Comparison of ENCODE assay signal across 8 mouse cellular contexts in genomic region chr4:142238486-142239239, GRCm38 (mm10). TPM values are rescaled to one million over a fixed set of nuclear protein-coding genes. Genes with fewer than 3 reads are reported as not detected.
DNase-seq lines count a peak whose midpoint lies in the region; ATAC-seq and TF ChIP-seq lines count a peak whose summit lies in the region.

No protein-coding gene starts in this region.

- peaks cover 18% of the 10 kb centered on the region for H3K27me3 ChIP-seq in hindbrain, embryonic 13.5 days
- no peaks in the 10 kb centered on the region for H3K27me3 ChIP-seq in lung, postnatal 0 days (replicated peaks; ENCODE audit: insufficient read depth, low read length)

- peaks cover 42% of the 10 kb centered on the region for H3K4me1 ChIP-seq in hindbrain, embryonic 13.5 days (replicated peaks)
- H3K4me1 ChIP-seq in lung, postnatal 0 days (ENCODE audit: insufficient read depth, low read depth, low read length), result peaks cover 18% of the 10 kb centered on the region; the same call in 1 of the 2 replicates

- TF ChIP-seq CTCF in lung, postnatal 0 days (IDR thresholded peaks at IDR 0.05), result peak; percentile 52

- H3K27ac ChIP-seq in hindbrain, embryonic 13.5 days, result 0 out of 2 replicates have a peak overlapping the region, but pooled peaks have one; percentile 32
- peak overlapping the region; percentile 67 for H3K27ac ChIP-seq in lung, postnatal 0 days (ENCODE audit: low read length)

- no peaks in the 10 kb centered on the region for H3K9me3 ChIP-seq in hindbrain, embryonic 13.5 days
- H3K9me3 ChIP-seq in lung, postnatal 0 days (ENCODE audit: low read length), result no peaks in the 10 kb centered on the region

- DNase-seq in ZHBTc4 (ENCODE audit: low read depth, low spot score), result peak; percentile 47
- DNase-seq in cerebellum, adult 8-10 months, result peak; percentile 68
- DNase-seq in frontal cortex, postnatal 36 days (ENCODE audit: low spot score in 2 of 2), result peak; percentile 42 to 48
- DNase-seq in layer of hippocampus, postnatal 25 days (ENCODE audit: extremely low spot score in 1 of 2, low spot score in 1 of 2), result peak; percentile 32 to 33
- peak; percentile 45 for DNase-seq in lung, postnatal 0 days (ENCODE audit: low spot score)
- peak; percentile 63 for DNase-seq in retina, postnatal 1 day
- no peak for DNase-seq in c-Kit-positive CD71-positive TER-119-positive erythroid progenitor cells, embryonic 14.5 days (ENCODE audit: low spot score)

- TF ChIP-seq EP300 in lung, postnatal 0 days (IDR thresholded peaks at IDR 0.05), result no peak

- peak; percentile 60 for ATAC-seq in hindbrain, embryonic 13.5 days (ENCODE audit: low FRiP score)
- peak; percentile 67 for ATAC-seq in lung, postnatal 0 days

- H3K4me3 ChIP-seq in hindbrain, embryonic 13.5 days, result peak overlapping the region; percentile 59
- peak overlapping the region; percentile 71 for H3K4me3 ChIP-seq in lung, postnatal 0 days (ENCODE audit: low read depth, low read length)

- no peaks in the 10 kb centered on the region for H3K36me3 ChIP-seq in hindbrain, embryonic 13.5 days
- no peaks in the 10 kb centered on the region for H3K36me3 ChIP-seq in lung, postnatal 0 days (ENCODE audit: insufficient read depth, low read length)

- H3K9ac ChIP-seq in hindbrain, embryonic 13.5 days, result peak overlapping the region; percentile 81
- peak overlapping the region; percentile 54 for H3K9ac ChIP-seq in lung, postnatal 0 days (replicated peaks; ENCODE audit: low read depth)

- peak overlapping the region; percentile 96 for H3K4me2 ChIP-seq in hindbrain, embryonic 13.5 days
- H3K4me2 ChIP-seq in lung, postnatal 0 days (replicated peaks; ENCODE audit: low read depth, low read length), result peak overlapping the region; percentile 99

- WGBS in hindbrain, embryonic 13.5 days, result under 1% methylated on average over 64 of the region's 69 CpGs
- WGBS in lung, postnatal 0 days, result under 1% methylated on average over 59 of the region's 69 CpGs

RNA-seq across cellular contexts. Expression of gene Kazn, which starts 0.5 kb away (rescaled TPM):
- polyA plus RNA-seq in hindbrain, embryonic 13.5 days (2015; fragmentation: Nextera tagmentation; extraction: Ambion mirVana), result 17.9 and 19.1 TPM in 2 replicates
- 10 to 100 TPM; 47.6 to 50.8 TPM for total RNA-seq in layer of hippocampus, postnatal 25 days (2021)
- 6.0 and 8.6 TPM in 2 replicates for polyA plus RNA-seq in lung, postnatal 0 days (2015; fragmentation: Nextera tagmentation; extraction: Ambion mirVana)
